Mouse (Mus musculus): Measurements from ENCODE around the gene Sh3bp5. TPM values are rescaled to one million over a fixed set of nuclear protein-coding genes. Genes with fewer than 3 reads are reported as not detected.

Gene Sh3bp5
- total RNA-seq, 1 experiment = 4.6 TPM

DNA sequence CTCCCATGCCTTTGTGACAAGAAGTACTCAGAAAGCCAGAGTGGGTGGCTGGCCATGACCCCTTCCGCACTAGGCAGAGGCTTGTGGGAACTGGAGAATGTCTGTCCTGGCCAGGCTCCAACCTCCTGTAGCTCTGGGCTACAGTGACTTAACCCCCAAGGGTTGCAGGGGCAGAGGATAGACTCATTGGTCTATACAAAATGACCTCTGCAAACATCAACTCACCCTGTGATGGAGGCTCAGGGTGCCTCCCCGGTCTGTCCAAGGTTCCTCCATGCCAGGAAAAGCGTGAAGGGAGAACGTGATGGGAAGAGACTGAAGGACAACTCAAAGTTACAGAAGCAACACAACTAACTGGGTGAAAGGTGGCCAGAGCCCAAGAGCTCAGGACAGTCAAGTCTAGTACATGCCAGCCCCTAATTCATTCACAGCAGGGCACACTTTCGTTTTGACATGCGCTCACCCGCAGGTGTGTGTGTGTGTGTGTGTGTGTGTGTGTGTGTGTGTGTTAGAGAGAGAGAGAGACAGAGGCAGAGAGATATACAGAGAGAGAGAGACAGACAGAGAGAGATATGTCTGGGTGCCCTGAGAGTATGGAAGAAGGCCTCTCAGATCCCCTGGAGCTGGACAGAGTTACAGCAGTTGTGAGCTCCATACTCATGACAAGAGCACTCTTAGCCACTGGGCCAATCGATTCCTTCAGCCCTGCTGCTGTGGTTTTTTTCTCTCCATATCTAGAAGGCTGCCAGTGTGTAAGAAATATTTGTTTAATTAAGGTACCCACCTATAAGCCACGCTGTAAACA, 37.9 kb downstream of the Sh3bp5 start:
- in situ Hi-C loops (cut with MboI; ENCODE audit: low sequenced_read_pairs in 2 of 2, unreplicated experiment in 2 of 2) = no loop called here
- no peak overlapping the region for H3K27ac ChIP-seq (ENCODE audit: insufficient read depth, low read depth, low read length, poor library complexity, severe bottlenecking)

DNA sequence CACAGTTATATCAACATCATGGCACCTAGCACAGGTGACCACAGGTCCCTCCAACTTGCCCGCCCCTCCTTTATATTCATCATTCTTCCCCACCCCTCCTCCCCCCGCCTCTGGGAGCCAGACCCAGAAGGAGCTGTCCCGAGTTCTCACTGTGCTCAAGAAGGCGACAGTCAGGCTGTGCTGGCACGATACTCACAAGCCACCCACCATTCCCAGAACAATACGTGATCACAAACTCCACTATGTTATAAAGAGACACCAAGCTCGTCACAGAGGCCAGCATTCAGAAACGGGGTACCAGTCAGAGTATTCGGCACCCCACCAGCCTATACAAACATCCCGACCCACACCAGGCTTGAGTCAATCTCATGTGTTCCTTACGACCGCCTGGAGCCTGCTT, 38.5 kb downstream of the Sh3bp5 start:
- Histone ChIP-seq H3K4me3 (ENCODE audit: insufficient read depth in 1 of 2, low read depth in 1 of 2, low read length in 2 of 2, poor library complexity in 1 of 2, severe bottlenecking in 1 of 2) (no peak overlapping the region), H3K27ac (ENCODE audit: insufficient read depth, low read depth, low read length, poor library complexity, severe bottlenecking) (no peak overlapping the region), H3K4me1 (ENCODE audit: control insufficient read depth in 2 of 2, insufficient read depth in 2 of 2, low read length in 2 of 2, poor library complexity in 1 of 2) (0 out of 4 replicates have a peak, but pooled peaks cover 0 to 2% of the 10 kb centered on the region in 2 experiments), H3K36me3 (ENCODE audit: control insufficient read depth, insufficient read depth, low read length, poor library complexity, severe bottlenecking) (no peaks in the 10 kb centered on the region), H3K9ac (ENCODE audit: insufficient read depth, low read depth, low read length, poor library complexity, severe bottlenecking) (no peak overlapping the region), H3K9me3 (ENCODE audit: control insufficient read depth, insufficient read depth, low read depth, low read length) (no peaks in the 10 kb centered on the region)
- no peak for DNase-seq (ENCODE audit: low read depth, low spot score)
- TF ChIP-seq CHD2 (IDR thresholded peaks at IDR 0.05; ENCODE audit: low read depth, low read length) (no peak), HCFC1 (IDR thresholded peaks at IDR 0.05; ENCODE audit: borderline replicate concordance, insufficient read depth, low read length) (no peak)
- in situ Hi-C loops (cut with MboI; ENCODE audit: low sequenced_read_pairs in 2 of 2, unreplicated experiment in 2 of 2) = no loop called here

More for the DNA sequence above, 37.9 kb downstream of the Sh3bp5 start:
- Histone ChIP-seq H3K9me3 (ENCODE audit: control insufficient read depth, insufficient read depth, low read depth, low read length) (no peaks in the 10 kb centered on the region), H3K36me3 (ENCODE audit: control insufficient read depth, insufficient read depth, low read length, poor library complexity, severe bottlenecking) (no peaks in the 10 kb centered on the region), H3K4me1 (ENCODE audit: control insufficient read depth in 2 of 2, insufficient read depth in 2 of 2, low read length in 2 of 2, poor library complexity in 1 of 2) (0 out of 4 replicates have a peak, but pooled peaks cover 0 to 2% of the 10 kb centered on the region in 2 experiments), H3K9ac (ENCODE audit: insufficient read depth, low read depth, low read length, poor library complexity, severe bottlenecking) (no peak overlapping the region), H3K4me3 (ENCODE audit: insufficient read depth in 1 of 2, low read depth in 1 of 2, low read length in 2 of 2, poor library complexity in 1 of 2, severe bottlenecking in 1 of 2) (no peak overlapping the region)
- no peak for DNase-seq (ENCODE audit: low read depth, low spot score)
- TF ChIP-seq MAFK (IDR thresholded peaks at IDR 0.05; ENCODE audit: insufficient read depth, low read depth, low read length) = no peak
- TF ChIP-seq HCFC1 (IDR thresholded peaks at IDR 0.05; ENCODE audit: borderline replicate concordance, insufficient read depth, low read length) = no peak
- TF ChIP-seq CHD2 (IDR thresholded peaks at IDR 0.05; ENCODE audit: low read depth, low read length) = no peak
- TF ChIP-seq ZNF384 (IDR thresholded peaks at IDR 0.05; ENCODE audit: low read depth, low read length) = no peak
- TF ChIP-seq ZC3H11A (IDR thresholded peaks at IDR 0.05; ENCODE audit: borderline replicate concordance, low read depth, low read length) = no peak

DNA sequence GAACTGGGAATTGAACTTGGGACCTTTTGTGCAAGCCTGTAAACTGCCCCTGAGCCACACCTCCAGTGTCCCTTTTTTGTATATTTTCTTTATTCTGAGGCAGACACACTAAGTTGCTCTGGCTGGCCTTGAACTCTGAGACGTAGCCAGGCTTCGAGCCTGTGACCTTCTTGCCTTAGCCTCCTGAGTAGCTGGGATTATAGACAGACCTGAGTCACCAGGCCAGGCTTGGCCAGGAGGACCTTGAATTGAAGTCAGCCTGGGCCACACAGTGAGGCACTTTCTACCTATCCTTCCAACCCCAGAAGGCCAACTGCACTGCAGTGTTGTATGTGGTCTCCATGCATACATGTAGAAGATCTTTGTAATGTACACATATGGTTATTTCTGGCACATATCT, 39.5 kb downstream of the Sh3bp5 start:
- 0 out of 4 replicates have a peak, but pooled peaks cover 0 to 2% of the 10 kb centered on the region in 2 experiments for H3K4me1 ChIP-seq (ENCODE audit: control insufficient read depth in 2 of 2, insufficient read depth in 2 of 2, low read length in 2 of 2, poor library complexity in 1 of 2)
- DNase-seq (ENCODE audit: low read depth, low spot score) = no peak
- in situ Hi-C loops (cut with MboI; ENCODE audit: low sequenced_read_pairs in 2 of 2, unreplicated experiment in 2 of 2) = no loop called here

DNA sequence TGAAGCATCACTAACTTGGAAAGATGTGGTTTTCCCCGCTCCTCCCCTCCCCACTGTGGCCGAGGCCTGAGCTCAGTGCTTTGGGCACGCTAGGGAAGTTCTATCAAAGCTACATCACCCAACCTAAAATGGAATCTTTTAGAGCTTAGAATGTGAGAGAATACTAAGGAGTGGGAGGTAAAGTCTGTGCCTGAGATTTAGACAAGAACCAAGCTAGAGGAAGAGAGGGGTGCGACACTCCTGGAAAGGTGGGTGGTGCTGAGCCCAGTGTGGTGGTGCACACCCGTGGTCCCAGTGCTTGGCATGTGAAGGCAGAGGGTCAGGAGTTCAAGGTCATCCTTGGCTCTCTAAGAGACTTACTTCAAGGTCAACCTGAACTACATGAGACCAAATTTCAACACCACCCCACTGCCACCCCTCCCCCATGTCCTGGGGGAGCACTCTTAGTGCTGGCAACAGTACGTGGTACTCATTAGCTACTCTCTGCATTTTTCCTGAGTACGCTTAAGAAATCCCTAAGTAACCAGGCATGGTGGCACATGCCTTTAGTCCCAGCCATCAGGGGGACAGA, 40.2 kb downstream of the Sh3bp5 start:
- TF ChIP-seq MAFK (IDR thresholded peaks at IDR 0.05; ENCODE audit: insufficient read depth, low read depth, low read length) (no peak), CHD2 (IDR thresholded peaks at IDR 0.05; ENCODE audit: low read depth, low read length) (no peak), ZC3H11A (IDR thresholded peaks at IDR 0.05; ENCODE audit: borderline replicate concordance, low read depth, low read length) (no peak), ZNF384 (IDR thresholded peaks at IDR 0.05; ENCODE audit: low read depth, low read length) (no peak), HCFC1 (IDR thresholded peaks at IDR 0.05; ENCODE audit: borderline replicate concordance, insufficient read depth, low read length) (no peak)
- Histone ChIP-seq H3K27ac (ENCODE audit: insufficient read depth, low read depth, low read length, poor library complexity, severe bottlenecking) (no peak overlapping the region), H3K36me3 (ENCODE audit: control insufficient read depth, insufficient read depth, low read length, poor library complexity, severe bottlenecking) (no peaks in the 10 kb centered on the region), H3K4me1 (ENCODE audit: control insufficient read depth in 2 of 2, insufficient read depth in 2 of 2, low read length in 2 of 2, poor library complexity in 1 of 2) (0 out of 4 replicates have a peak, but pooled peaks cover 0 to 2% of the 10 kb centered on the region in 2 experiments), H3K9me3 (ENCODE audit: control insufficient read depth, insufficient read depth, low read depth, low read length) (no peaks in the 10 kb centered on the region), H3K4me3 (ENCODE audit: insufficient read depth in 1 of 2, low read depth in 1 of 2, low read length in 2 of 2, poor library complexity in 1 of 2, severe bottlenecking in 1 of 2) (no peak overlapping the region), H3K9ac (ENCODE audit: insufficient read depth, low read depth, low read length, poor library complexity, severe bottlenecking) (no peak overlapping the region)
- in situ Hi-C loops (cut with MboI; ENCODE audit: low sequenced_read_pairs in 2 of 2, unreplicated experiment in 2 of 2) = no loop called here
- no peak for DNase-seq (ENCODE audit: low read depth, low spot score)

More for the DNA sequence above, 39.5 kb downstream of the Sh3bp5 start:
- Histone ChIP-seq H3K9ac (ENCODE audit: insufficient read depth, low read depth, low read length, poor library complexity, severe bottlenecking) (no peak overlapping the region), H3K9me3 (ENCODE audit: control insufficient read depth, insufficient read depth, low read depth, low read length) (no peaks in the 10 kb centered on the region), H3K4me3 (ENCODE audit: insufficient read depth in 1 of 2, low read depth in 1 of 2, low read length in 2 of 2, poor library complexity in 1 of 2, severe bottlenecking in 1 of 2) (no peak overlapping the region), H3K36me3 (ENCODE audit: control insufficient read depth, insufficient read depth, low read length, poor library complexity, severe bottlenecking) (no peaks in the 10 kb centered on the region), H3K27ac (ENCODE audit: insufficient read depth, low read depth, low read length, poor library complexity, severe bottlenecking) (no peak overlapping the region)
- TF ChIP-seq HCFC1 (IDR thresholded peaks at IDR 0.05; ENCODE audit: borderline replicate concordance, insufficient read depth, low read length) (no peak), MAFK (IDR thresholded peaks at IDR 0.05; ENCODE audit: insufficient read depth, low read depth, low read length) (no peak), ZNF384 (IDR thresholded peaks at IDR 0.05; ENCODE audit: low read depth, low read length) (no peak), CHD2 (IDR thresholded peaks at IDR 0.05; ENCODE audit: low read depth, low read length) (no peak), ZC3H11A (IDR thresholded peaks at IDR 0.05; ENCODE audit: borderline replicate concordance, low read depth, low read length) (no peak)

Data from ES-E14 (cell line).